Mouse (Mus musculus) G1E (cell line): ENCODE measurements around the gene 1700001C02Rik. TPM values are rescaled to one million over a fixed set of nuclear protein-coding genes. Genes with fewer than 3 reads are reported as not detected.

Experiments used
- ATAC-seq: 2 replicates; pipeline ENCODE4 v1.8.0; 2016; ENCODE audit warnings: mild to moderate bottlenecking; ENCODE audit not compliant: insufficient number of reproducible peaks, poor library complexity, low FRiP score, severe bottlenecking; ENCODE audit errors: extremely low read depth
- DNase-seq: peaks from one replicate; pipeline ENCODE4 v3.0.0; 2012; ENCODE audit warnings: low spot score
- H3K27me3 ChIP-seq: 2 replicates; pipeline ENCODE4 v1.6.1; 2012; ENCODE audit warnings: mild to moderate bottlenecking, low read length, inconsistent platforms; ENCODE audit not compliant: insufficient read depth
- H3K36me3 ChIP-seq: replicated peaks from 2 replicates; pipeline ENCODE3; 2012; ENCODE audit warnings: mild to moderate bottlenecking, inconsistent platforms
- H3K4me1 ChIP-seq: 2 replicates; pipeline ENCODE4 v1.6.1; 2012; ENCODE audit warnings: low read depth, low read length, inconsistent platforms, mixed read lengths; ENCODE audit not compliant: insufficient read depth
- H3K4me3 ChIP-seq: 2 replicates; pipeline ENCODE4 v1.5.1; 2012; ENCODE audit warnings: low read depth, mild to moderate bottlenecking, inconsistent platforms, low read length, moderate library complexity, mixed read lengths
- H3K9me3 ChIP-seq: replicated peaks from 2 replicates; pipeline ENCODE4 v1.6.1; 2012; ENCODE audit warnings: inconsistent platforms
- CTCF ChIP-seq: IDR thresholded peaks from 2 replicates; pipeline ENCODE4 v1.5.1; 2012; ENCODE audit warnings: low read depth, low read length, inconsistent platforms, mixed read lengths
- GATA1 ChIP-seq: IDR thresholded peaks from 2 replicates; pipeline ENCODE4 v1.6.1; 2012; ENCODE audit warnings: borderline replicate concordance, low read length, inconsistent platforms, mixed read lengths
- GATA2 ChIP-seq: IDR thresholded peaks from 2 replicates; pipeline ENCODE4 v1.6.1; 2012; ENCODE audit warnings: low read depth, low read length, inconsistent platforms, borderline replicate concordance
- POLR2AphosphoS5 ChIP-seq: IDR thresholded peaks from 2 replicates; pipeline ENCODE4 v1.6.1; 2012; ENCODE audit warnings: low read depth, low read length, inconsistent platforms; ENCODE audit not compliant: insufficient replicate concordance
- TAL1 ChIP-seq: conservative IDR thresholded peaks from 2 replicates; pipeline ENCODE4 v1.6.1; 2012; ENCODE audit warnings: low read depth, low read length, inconsistent platforms, mixed read lengths
- polyA plus RNA-seq: library from polyadenylated mRNA; stranded (reverse); fragments of >175 nt; gene quantifications from 2 replicates; pipeline ENCODE4 v1.2.3, GENCODE M21; 2012
- total RNA-seq, 2 experiments: library from RNA; stranded (forward) in 1 of 2; stranded (reverse) in 1 of 2; fragments of 200-1000 nt in 1 of 2; fragments of >200 nt in 1 of 2; fragmentation: Nextera tagmentation in 1 of 2; gene quantifications; 2 replicates each; pipeline ENCODE4 v1.2.3; 2014 to 2017

The 1700001C02Rik gene
- total and polyA plus RNA-seq, 3 experiments: not detected

GRCm38 (mm10) chr5:30485136-30485535 lies 19.3 kb downstream of the 1700001C02Rik start:
- H3K4me1 ChIP-seq: no peaks in the 10 kb centered on the region
- H3K36me3 ChIP-seq: no peaks in the 10 kb centered on the region
- peaks cover 6% of the 10 kb centered on the region for H3K27me3 ChIP-seq
- TF ChIP-seq POLR2AphosphoS5 (no peak), CTCF (no peak), GATA1 (no peak), GATA2 (no peak), TAL1 (no peak)
- no peaks in the 10 kb centered on the region for H3K9me3 ChIP-seq
- DNase-seq: no peak
- no peak overlapping the region for H3K4me3 ChIP-seq
- ATAC-seq: no peak

- ATAC-seq: no peak
- peaks cover 3% of the 10 kb centered on the region; the same call in 1 of the 2 replicates for H3K27me3 ChIP-seq
These were observed 24.4 kb downstream of the 1700001C02Rik start for GRCm38 (mm10) chr5:30490215-30490614.

GRCm38 (mm10) chr5:30490845-30491244 lies 25.0 kb downstream of the 1700001C02Rik start:
- ATAC-seq: no peak
- TF ChIP-seq POLR2AphosphoS5: no peak
- TF ChIP-seq CTCF: no peak
- TF ChIP-seq TAL1: no peak
- H3K9me3 ChIP-seq: no peaks in the 10 kb centered on the region
- no peak for DNase-seq
- H3K4me1 ChIP-seq: no peaks in the 10 kb centered on the region
- H3K36me3 ChIP-seq: no peaks in the 10 kb centered on the region
- peaks cover 3% of the 10 kb centered on the region; the same call in 1 of the 2 replicates for H3K27me3 ChIP-seq
- H3K4me3 ChIP-seq: no peak overlapping the region

More at GRCm38 (mm10) chr5:30490215-30490614, 24.4 kb downstream of the 1700001C02Rik start:
- no peak for DNase-seq
- Histone ChIP-seq H3K36me3 (no peaks in the 10 kb centered on the region), H3K9me3 (no peaks in the 10 kb centered on the region), H3K4me3 (no peak overlapping the region), H3K4me1 (no peaks in the 10 kb centered on the region)
- TF ChIP-seq CTCF (no peak), GATA1 (no peak), GATA2 (no peak), POLR2AphosphoS5 (no peak), TAL1 (no peak)

- no peak overlapping the region for H3K4me3 ChIP-seq
- no peaks in the 10 kb centered on the region for H3K36me3 ChIP-seq
- no peak for ATAC-seq
- H3K9me3 ChIP-seq: no peaks in the 10 kb centered on the region
- peaks cover 3% of the 10 kb centered on the region; the same call in 1 of the 2 replicates for H3K27me3 ChIP-seq
- no peaks in the 10 kb centered on the region for H3K4me1 ChIP-seq
- no peak for DNase-seq
- TF ChIP-seq GATA2 (no peak), CTCF (no peak), POLR2AphosphoS5 (no peak), GATA1 (no peak)
These were observed 27.9 kb downstream of the 1700001C02Rik start for GRCm38 (mm10) chr5:30493723-30494122.

- DNase-seq (no peak), ATAC-seq (no peak)
- Histone ChIP-seq H3K4me3 (no peak overlapping the region), H3K27me3 (peaks cover 3% of the 10 kb centered on the region; the same call in 1 of the 2 replicates), H3K4me1 (no peaks in the 10 kb centered on the region), H3K9me3 (no peaks in the 10 kb centered on the region), H3K36me3 (no peaks in the 10 kb centered on the region)
- no peak for TF ChIP-seq CTCF
- no peak for TF ChIP-seq TAL1
- no peak for TF ChIP-seq POLR2AphosphoS5
- no peak for TF ChIP-seq GATA2
- TF ChIP-seq GATA1: no peak
These were observed 28.8 kb downstream of the 1700001C02Rik start for GRCm38 (mm10) chr5:30494606-30495005.

- DNase-seq (no peak), ATAC-seq (no peak)
- TF ChIP-seq POLR2AphosphoS5 (no peak), TAL1 (no peak), CTCF (no peak), GATA2 (no peak), GATA1 (no peak)
- no peaks in the 10 kb centered on the region for H3K4me1 ChIP-seq
- no peaks in the 10 kb centered on the region for H3K9me3 ChIP-seq
- H3K36me3 ChIP-seq: no peaks in the 10 kb centered on the region
- H3K27me3 ChIP-seq: peaks cover 3% of the 10 kb centered on the region; the same call in 1 of the 2 replicates
- no peak overlapping the region for H3K4me3 ChIP-seq
These were observed 29.4 kb downstream of the 1700001C02Rik start for GRCm38 (mm10) chr5:30495288-30495687.

- Histone ChIP-seq H3K36me3 (no peaks in the 10 kb centered on the region), H3K4me1 (no peaks in the 10 kb centered on the region), H3K27me3 (peaks cover 3% of the 10 kb centered on the region; the same call in 1 of the 2 replicates), H3K9me3 (no peaks in the 10 kb centered on the region), H3K4me3 (no peak overlapping the region)
- ATAC-seq (no peak), DNase-seq (no peak)
- TF ChIP-seq GATA2: no peak
These were observed 31.0 kb downstream of the 1700001C02Rik start for GRCm38 (mm10) chr5:30496821-30497220.
